Comparison of ENCODE assay signal across 27 mouse cellular contexts in genomic region chr9:20611976-20612375, GRCm38 (mm10).
"Had no signal": no experiment of that assay in that cellular context is flagged by ENCODE, and none has a peak within 500 bp of the region (broad histone marks: within the 10 kb centered on the region; RNA-seq: fewer than 3 reads in every experiment).

No protein-coding gene starts in this region.

- ATAC-seq: hindbrain, embryonic 16.5 days; inflammation-experienced regulatory T-cells, adult 6 months; liver, embryonic 12.5 days had no signal

- H3K36me3 ChIP-seq: heart, embryonic 15.5 days had no signal

- H3K4me3 ChIP-seq: heart, adult 2 months; heart, embryonic 13.5 days; heart, embryonic 15.5 days; hindbrain, embryonic 10.5 days; hindbrain, embryonic 12.5 days; kidney, embryonic 15.5 days; limb, embryonic 13.5 days; limb, embryonic 15.5 days; liver, embryonic 12.5 days had no signal

- H3K9me3 ChIP-seq: heart, embryonic 15.5 days; hindbrain, embryonic 12.5 days; kidney, embryonic 15.5 days; limb, embryonic 13.5 days; limb, embryonic 15.5 days had no signal

- H3K27ac ChIP-seq: heart, adult 2 months; heart, embryonic 13.5 days; heart, embryonic 15.5 days; hindbrain, embryonic 10.5 days; hindbrain, embryonic 12.5 days; hindbrain, embryonic 14.5 days; kidney, embryonic 15.5 days; kidney, postnatal 0 days; limb, embryonic 13.5 days; limb, embryonic 15.5 days; liver, embryonic 12.5 days; liver, embryonic 14.5 days had no signal

- H3K4me2 ChIP-seq: heart, embryonic 11.5 days; heart, embryonic 13.5 days; heart, embryonic 15.5 days; hindbrain, embryonic 12.5 days; hindbrain, embryonic 14.5 days; kidney, embryonic 15.5 days; limb, embryonic 13.5 days; limb, embryonic 15.5 days; liver, embryonic 12.5 days had no signal

- H3K27me3 ChIP-seq: heart, embryonic 13.5 days; heart, embryonic 15.5 days; hindbrain, embryonic 12.5 days; kidney, embryonic 15.5 days; limb, embryonic 13.5 days; limb, embryonic 15.5 days; liver, embryonic 12.5 days had no signal

- H3K9ac ChIP-seq: heart, embryonic 13.5 days; heart, embryonic 15.5 days; hindbrain, embryonic 12.5 days; hindbrain, embryonic 14.5 days; kidney, embryonic 15.5 days; limb, embryonic 13.5 days; limb, embryonic 15.5 days; liver, embryonic 12.5 days; liver, embryonic 14.5 days had no signal

- H3K4me1 ChIP-seq: hindbrain, embryonic 12.5 days; limb, embryonic 13.5 days; limb, embryonic 15.5 days had no signal

- DNase-seq: gastrocnemius, postnatal 14 days; gastrocnemius, postnatal 36 days; heart, adult 2 months; heart, postnatal 14 days; heart, postnatal 36 days; kidney, adult 11 months; kidney, adult 2 months; kidney, adult 9 months; kidney, postnatal 14 days; kidney, postnatal 36 days; layer of hippocampus, adult 9-11 months; layer of hippocampus, postnatal 36 days; left cerebral cortex, postnatal 4 days had no signal
